Mouse (Mus musculus): ENCODE data around the gene Tkt. TPM values are rescaled to one million over a fixed set of nuclear protein-coding genes. Genes with fewer than 3 reads are reported as not detected.
A peak's percentile ranks its signal among the peaks of the same experiment; 100 is the strongest.

Tkt gene
- polyA plus RNA-seq (2012; fragmentation: generic; extraction: Trizol) = 53.0 TPM

GRCm38 (mm10) chr14:30548131-30548720, at the start of gene Tkt:
Gene Tkt (plus strand): TSS chr14:30548359.
- Histone ChIP-seq H3K36me3 (ENCODE audit: control insufficient read depth, insufficient read depth) (no peaks in the 10 kb centered on the region), H3K79me2 (ENCODE audit: control insufficient read depth, insufficient read depth) (peaks cover 40% of the 10 kb centered on the region), H3K4me3 (peak within 1 kb of the TSS; percentile 81), H3ac (ENCODE audit: control insufficient read depth, insufficient read length) (peak within 1 kb of the TSS; percentile 48), H3K27me3 (ENCODE audit: control insufficient read depth, insufficient read depth, insufficient read length) (no peaks in the 10 kb centered on the region), H3K4me2 (ENCODE audit: low read depth) (peak within 1 kb of the TSS; percentile 88)
- TF ChIP-seq REST (IDR thresholded peaks at IDR 0.05; ENCODE audit: insufficient read depth, insufficient read length) (no peak), MYOG (IDR thresholded peaks at IDR 0.05; ENCODE audit: control insufficient read depth in 1 of 3, insufficient read depth in 1 of 3, insufficient read length in 2 of 3, low read depth in 2 of 3) (peak in 1 of 3 experiments; percentile 24)

GRCm38 (mm10) chr14:30504990-30505389, 43.2 kb upstream of the Tkt start:
- peaks cover 26% of the 10 kb centered on the region for H3K36me3 ChIP-seq (ENCODE audit: control insufficient read depth, insufficient read depth)
- H3ac ChIP-seq (ENCODE audit: control insufficient read depth, insufficient read length) = no peak overlapping the region
- no peaks in the 10 kb centered on the region for H3K79me2 ChIP-seq (ENCODE audit: control insufficient read depth, insufficient read depth)
- H3K27me3 ChIP-seq (ENCODE audit: control insufficient read depth, insufficient read depth, insufficient read length) = no peaks in the 10 kb centered on the region
- no peak overlapping the region for H3K4me2 ChIP-seq (ENCODE audit: low read depth)
- H3K4me3 ChIP-seq = no peak overlapping the region
- TF ChIP-seq USF1 (IDR thresholded peaks at IDR 0.05; ENCODE audit: low read depth) (no peak), CEBPB (IDR thresholded peaks at IDR 0.05; ENCODE audit: insufficient read depth, poor library complexity, severe bottlenecking) (no peak), POLR2A (IDR thresholded peaks at IDR 0.05; ENCODE audit: insufficient read length, low read depth) (no peak), MYOD1 (IDR thresholded peaks at IDR 0.05; ENCODE audit: control insufficient read depth in 1 of 3, insufficient read length in 2 of 3, low read depth in 2 of 3) (no peak), REST (IDR thresholded peaks at IDR 0.05; ENCODE audit: insufficient read depth, insufficient read length) (no peak), E2F4 (IDR thresholded peaks at IDR 0.05; ENCODE audit: insufficient read depth) (no peak), MYOG (IDR thresholded peaks at IDR 0.05; ENCODE audit: control insufficient read depth in 1 of 3, insufficient read depth in 1 of 3, insufficient read length in 2 of 3, low read depth in 2 of 3) (no peak), SRF (IDR thresholded peaks at IDR 0.05; ENCODE audit: control insufficient read depth, insufficient read length, low read depth) (no peak), MAX (IDR thresholded peaks at IDR 0.05; ENCODE audit: low read depth) (no peak), TCF12 (IDR thresholded peaks at IDR 0.05; ENCODE audit: insufficient read depth, poor library complexity, severe bottlenecking) (no peak), POLR2AphosphoS2 (IDR thresholded peaks at IDR 0.05; ENCODE audit: insufficient read length, low read depth) (no peak), TCF3 (IDR thresholded peaks at IDR 0.05; ENCODE audit: insufficient read length, low read depth) (no peak)

- H3K4me2 ChIP-seq (ENCODE audit: low read depth) = no peak overlapping the region
- H3K4me3 ChIP-seq = no peak overlapping the region
- no peaks in the 10 kb centered on the region for H3K79me2 ChIP-seq (ENCODE audit: control insufficient read depth, insufficient read depth)
- TF ChIP-seq POLR2A (IDR thresholded peaks at IDR 0.05; ENCODE audit: insufficient read length, low read depth) (no peak), POLR2AphosphoS2 (IDR thresholded peaks at IDR 0.05; ENCODE audit: insufficient read length, low read depth) (no peak), CEBPB (IDR thresholded peaks at IDR 0.05; ENCODE audit: insufficient read depth, poor library complexity, severe bottlenecking) (no peak), MAX (IDR thresholded peaks at IDR 0.05; ENCODE audit: low read depth) (no peak), TCF12 (IDR thresholded peaks at IDR 0.05; ENCODE audit: insufficient read depth, poor library complexity, severe bottlenecking) (no peak), MYOD1 (IDR thresholded peaks at IDR 0.05; ENCODE audit: control insufficient read depth in 1 of 3, insufficient read length in 2 of 3, low read depth in 2 of 3) (no peak), REST (IDR thresholded peaks at IDR 0.05; ENCODE audit: insufficient read depth, insufficient read length) (no peak), MYOG (IDR thresholded peaks at IDR 0.05; ENCODE audit: control insufficient read depth in 1 of 3, insufficient read depth in 1 of 3, insufficient read length in 2 of 3, low read depth in 2 of 3) (no peak), USF1 (IDR thresholded peaks at IDR 0.05; ENCODE audit: low read depth) (no peak), TCF3 (IDR thresholded peaks at IDR 0.05; ENCODE audit: insufficient read length, low read depth) (no peak), SRF (IDR thresholded peaks at IDR 0.05; ENCODE audit: control insufficient read depth, insufficient read length, low read depth) (no peak), E2F4 (IDR thresholded peaks at IDR 0.05; ENCODE audit: insufficient read depth) (no peak)
- H3ac ChIP-seq (ENCODE audit: control insufficient read depth, insufficient read length) = no peak overlapping the region
- peaks cover 19% of the 10 kb centered on the region for H3K36me3 ChIP-seq (ENCODE audit: control insufficient read depth, insufficient read depth)
- H3K27me3 ChIP-seq (ENCODE audit: control insufficient read depth, insufficient read depth, insufficient read length) = no peaks in the 10 kb centered on the region
These were observed 37.9 kb upstream of the Tkt start for GRCm38 (mm10) chr14:30510214-30510763.

GRCm38 (mm10) chr14:30512896-30513295, 35.3 kb upstream of the Tkt start:
- no peak overlapping the region for H3K4me3 ChIP-seq
- H3K36me3 ChIP-seq (ENCODE audit: control insufficient read depth, insufficient read depth) = peaks cover 15% of the 10 kb centered on the region
- no peak for TF ChIP-seq CEBPB (IDR thresholded peaks at IDR 0.05; ENCODE audit: insufficient read depth, poor library complexity, severe bottlenecking)
- TF ChIP-seq TCF3 (IDR thresholded peaks at IDR 0.05; ENCODE audit: insufficient read length, low read depth) = no peak
- TF ChIP-seq E2F4 (IDR thresholded peaks at IDR 0.05; ENCODE audit: insufficient read depth) = no peak
- no peak for TF ChIP-seq SRF (IDR thresholded peaks at IDR 0.05; ENCODE audit: control insufficient read depth, insufficient read length, low read depth)
- no peak for TF ChIP-seq POLR2AphosphoS2 (IDR thresholded peaks at IDR 0.05; ENCODE audit: insufficient read length, low read depth)
- TF ChIP-seq USF1 (IDR thresholded peaks at IDR 0.05; ENCODE audit: low read depth) = no peak
- TF ChIP-seq TCF12 (IDR thresholded peaks at IDR 0.05; ENCODE audit: insufficient read depth, poor library complexity, severe bottlenecking) = no peak
- no peak for TF ChIP-seq REST (IDR thresholded peaks at IDR 0.05; ENCODE audit: insufficient read depth, insufficient read length)
- TF ChIP-seq MYOD1 (IDR thresholded peaks at IDR 0.05; ENCODE audit: control insufficient read depth in 1 of 3, insufficient read length in 2 of 3, low read depth in 2 of 3) = no peak
- TF ChIP-seq POLR2A (IDR thresholded peaks at IDR 0.05; ENCODE audit: insufficient read length, low read depth) = no peak
- no peak for TF ChIP-seq MYOG (IDR thresholded peaks at IDR 0.05; ENCODE audit: control insufficient read depth in 1 of 3, insufficient read depth in 1 of 3, insufficient read length in 2 of 3, low read depth in 2 of 3)
- no peak for TF ChIP-seq MAX (IDR thresholded peaks at IDR 0.05; ENCODE audit: low read depth)
- no peak overlapping the region for H3K4me2 ChIP-seq (ENCODE audit: low read depth)
- H3ac ChIP-seq (ENCODE audit: control insufficient read depth, insufficient read length) = no peak overlapping the region
- no peaks in the 10 kb centered on the region for H3K79me2 ChIP-seq (ENCODE audit: control insufficient read depth, insufficient read depth)
- no peaks in the 10 kb centered on the region for H3K27me3 ChIP-seq (ENCODE audit: control insufficient read depth, insufficient read depth, insufficient read length)
